Mouse (Mus musculus) frontal cortex, postnatal 10 days (tissue): Measurements from ENCODE around the gene Mark4.
A peak's percentile ranks its signal among the peaks of the same experiment; 100 is the strongest.

Experiments used
- DNase-seq, 2 experiments: peaks; one replicate each; pipeline ENCODE4 v3.0.0; 2022; ENCODE audit warnings: low spot score in 2 of 2, mixed read lengths in 1 of 2

The Mark4 gene

GRCm38 (mm10) chr7:19441448-19442091 lies 17.1 kb downstream of the Mark4 start:
- no peak for DNase-seq

- DNase-seq = no peak
Observed at GRCm38 (mm10) chr7:19437048-19437447, 21.6 kb downstream of the Mark4 start.

GRCm38 (mm10) chr7:19436276-19436675 lies 22.3 kb downstream of the Mark4 start:
- no peak for DNase-seq

GRCm38 (mm10) chr7:19432475-19432874 lies 26.1 kb downstream of the Mark4 start:
- DNase-seq = no peak

GRCm38 (mm10) chr7:19430402-19430801 lies 28.2 kb downstream of the Mark4 start:
- no peak for DNase-seq

- DNase-seq = no peak
Observed at GRCm38 (mm10) chr7:19429726-19430125, 28.9 kb downstream of the Mark4 start.

GRCm38 (mm10) chr7:19427999-19428650 lies 30.5 kb downstream of the Mark4 start:
- DNase-seq = no peak

GRCm38 (mm10) chr7:19426888-19427287 lies 31.7 kb downstream of the Mark4 start:
- DNase-seq = no peak

GRCm38 (mm10) chr7:19426349-19426748 lies 32.3 kb downstream of the Mark4 start:
- no peak for DNase-seq

- DNase-seq = no peak
Observed at GRCm38 (mm10) chr7:19424051-19424450, 34.6 kb downstream of the Mark4 start.

- DNase-seq = no peak
Observed at GRCm38 (mm10) chr7:19423083-19423482, 35.5 kb downstream of the Mark4 start.

GRCm38 (mm10) chr7:19420821-19421636 lies 37.6 kb downstream of the Mark4 start:
- peak; percentile 82 to 85 for DNase-seq

GRCm38 (mm10) chr7:19420121-19420520 lies 38.5 kb downstream of the Mark4 start:
- no peak for DNase-seq

- no peak for DNase-seq
Observed at GRCm38 (mm10) chr7:19416590-19416989, 42.0 kb downstream of the Mark4 start.

- no peak for DNase-seq
Observed at GRCm38 (mm10) chr7:19413525-19413924, 45.1 kb downstream of the Mark4 start.

- DNase-seq = no peak
Observed at GRCm38 (mm10) chr7:19411783-19412182, 46.8 kb downstream of the Mark4 start.

GRCm38 (mm10) chr7:19410766-19411344 lies 47.8 kb downstream of the Mark4 start:
- DNase-seq = no peak

GRCm38 (mm10) chr7:19409753-19410152 lies 48.9 kb downstream of the Mark4 start:
- no peak for DNase-seq

- peak in 1 of 2 experiments; percentile 72 for DNase-seq
Observed at GRCm38 (mm10) chr7:19405417-19405816, 53.2 kb downstream of the Mark4 start.

- DNase-seq = no peak
Observed at GRCm38 (mm10) chr7:19404476-19404875, 54.1 kb downstream of the Mark4 start, which contains the start of gene Ckm. Gene Ckm (plus strand): TSS chr7:19404776.

- DNase-seq = no peak
Observed at GRCm38 (mm10) chr7:19403731-19404296, 54.8 kb downstream of the Mark4 start, which contains the start of gene Klc3. Gene Klc3 (minus strand): TSS chr7:19404104.
